In genomic region chr14:7026781-7027749, GRCm38 (mm10) we compare ENCODE assay signal across 8 mouse cellular contexts. TPM values are rescaled to one million over a fixed set of nuclear protein-coding genes. Genes with fewer than 3 reads are reported as not detected.
DNase-seq lines count a peak whose midpoint lies in the region; ATAC-seq and TF ChIP-seq lines count a peak whose summit lies in the region.
"Not testable (repeated sequence)": the region's sequence is repeated elsewhere in the genome, so short reads cannot be mapped to it uniquely, and the experiment has no call there.
"Had no signal": no experiment of that assay in that cellular context is flagged by ENCODE, and none has a peak within 500 bp of the region (broad histone marks: within the 10 kb centered on the region; RNA-seq: fewer than 3 reads in every experiment).

TSS of gene Gm10406 (minus strand) at chr14:7027449.

- ATAC-seq in forebrain, postnatal 0 days; kidney, embryonic 16.5 days (ENCODE audit: low FRiP score, low TSS enrichment); limb, embryonic 11.5 days (ENCODE audit: insufficient number of reproducible peaks, low FRiP score, low TSS enrichment, low read depth); midbrain, embryonic 11.5 days (ENCODE audit: low FRiP score): not testable (repeated sequence)

- H3K27me3 ChIP-seq in forebrain, postnatal 0 days (ENCODE audit: insufficient read depth, low read length); kidney, embryonic 16.5 days (ENCODE audit: insufficient read depth, low read length); limb, embryonic 11.5 days (ENCODE audit: control insufficient read depth, insufficient read depth, low read length); midbrain, embryonic 11.5 days (ENCODE audit: control insufficient read depth, insufficient read depth, low read length): not testable (repeated sequence)

- intact Hi-C loops in heart, postnatal 10 days (cut with DNase I): not testable (repeated sequence)

- H3K27ac ChIP-seq in forebrain, postnatal 0 days (ENCODE audit: low read depth, low read length); kidney, embryonic 16.5 days (ENCODE audit: low read length); limb, embryonic 11.5 days (replicated peaks; ENCODE audit: low read depth, low read length); midbrain, embryonic 11.5 days (ENCODE audit: low read depth, low read length): not testable (repeated sequence)

- H3K9ac ChIP-seq in forebrain, postnatal 0 days: peak within 1 kb of the TSS; percentile 66
- peak within 1 kb of the TSS; percentile 53 for H3K9ac ChIP-seq in kidney, embryonic 16.5 days (replicated peaks; ENCODE audit: low read length)
- H3K9ac ChIP-seq in limb, embryonic 11.5 days (ENCODE audit: low read length): peak within 1 kb of the TSS; percentile 57
- peak within 1 kb of the TSS; percentile 62 for H3K9ac ChIP-seq in midbrain, embryonic 11.5 days (ENCODE audit: low read length)

- H3K4me3 ChIP-seq in forebrain, postnatal 0 days (ENCODE audit: low read depth, low read length): peak within 1 kb of the TSS; percentile 41
- peak within 1 kb of the TSS; percentile 46 for H3K4me3 ChIP-seq in kidney, embryonic 16.5 days (ENCODE audit: low read length)
- peak within 1 kb of the TSS; percentile 38 for H3K4me3 ChIP-seq in limb, embryonic 11.5 days (ENCODE audit: low read depth, low read length)
- H3K4me3 ChIP-seq in midbrain, embryonic 11.5 days (ENCODE audit: low read depth, low read length): peak within 1 kb of the TSS; percentile 41

- H3K36me3 ChIP-seq in forebrain, postnatal 0 days (ENCODE audit: insufficient read depth); kidney, embryonic 16.5 days (ENCODE audit: insufficient read depth, low read length); limb, embryonic 11.5 days (ENCODE audit: control insufficient read depth, insufficient read depth, low read length); midbrain, embryonic 11.5 days (ENCODE audit: control insufficient read depth, insufficient read depth, low read length): not testable (repeated sequence)

- WGBS in forebrain, postnatal 0 days: 2% methylated on average over 34 of the region's 70 CpGs
- WGBS in kidney, embryonic 16.5 days: 1% methylated on average over 49 of the region's 70 CpGs
- WGBS in limb, embryonic 11.5 days: 1% methylated on average over 41 of the region's 70 CpGs
- 1% methylated on average over 44 of the region's 70 CpGs for WGBS in midbrain, embryonic 11.5 days

- not testable (repeated sequence) for H3K9me3 ChIP-seq in forebrain, postnatal 0 days (ENCODE audit: low read length); kidney, embryonic 16.5 days (ENCODE audit: low read length); limb, embryonic 11.5 days (ENCODE audit: control insufficient read depth, low read length); midbrain, embryonic 11.5 days (ENCODE audit: control insufficient read depth, low read length)

- not testable (repeated sequence) for H3K4me1 ChIP-seq in forebrain, postnatal 0 days (ENCODE audit: insufficient read depth); kidney, embryonic 16.5 days (ENCODE audit: insufficient read depth, low read length); limb, embryonic 11.5 days (ENCODE audit: control insufficient read depth, insufficient read depth, low read length); midbrain, embryonic 11.5 days (ENCODE audit: control insufficient read depth, insufficient read depth, low read length)

- 0 out of 2 replicates have a peak, but pooled peaks have one; percentile 39 for TF ChIP-seq CTCF in forebrain, postnatal 0 days (IDR thresholded peaks at IDR 0.05; ENCODE audit: low read depth)

- H3K4me2 ChIP-seq in forebrain, postnatal 0 days (ENCODE audit: low read depth): peak within 1 kb of the TSS; percentile 90
- H3K4me2 ChIP-seq in kidney, embryonic 16.5 days (replicated peaks; ENCODE audit: low read depth, low read length): peak within 1 kb of the TSS; percentile 77
- peak within 1 kb of the TSS; percentile 65 for H3K4me2 ChIP-seq in limb, embryonic 11.5 days (ENCODE audit: low read depth, severe bottlenecking)
- H3K4me2 ChIP-seq in midbrain, embryonic 11.5 days: peak within 1 kb of the TSS; percentile 65

- DNase-seq in cerebellum, adult 18-20 months: peak; percentile 1 to 2
- peak; percentile 50 for DNase-seq in forebrain, postnatal 0 days
- peak; percentile 51 to 53 for DNase-seq in heart, postnatal 10 days
- peak; percentile 48 for DNase-seq in limb, embryonic 11.5 days (ENCODE audit: low spot score)
- peak; percentile 89 for DNase-seq in midbrain, embryonic 11.5 days (ENCODE audit: low spot score, missing footprints)
- peak; percentile 10 for DNase-seq in right cerebral cortex, postnatal 14 days

RNA-seq across cellular contexts. Expression of gene Gm10406, which starts in this region (rescaled TPM):
- total RNA-seq in forebrain, postnatal 0 days (2014; rRNA removed): 3.9 and 6.5 TPM in 2 replicates
- 5.4 and 6.8 TPM in 2 replicates for polyA plus RNA-seq in forebrain, postnatal 0 days (2015; fragmentation: Nextera tagmentation; extraction: Ambion mirVana)
- under 1 TPM; 0.40 to 0.57 TPM for total RNA-seq in heart, postnatal 10 days (2021)
- polyA plus RNA-seq in kidney, embryonic 16.5 days (2015; fragmentation: Nextera tagmentation; extraction: Ambion mirVana): 0.57 and 0.64 TPM in 2 replicates
- 0.26 and 1.1 TPM in 2 replicates for polyA plus RNA-seq in limb, embryonic 11.5 days (2014; fragmentation: Nextera tagmentation; extraction: Ambion mirVana)
- polyA plus RNA-seq in midbrain, embryonic 11.5 days (2014; fragmentation: Nextera tagmentation; extraction: Ambion mirVana): 1.0 and 1.7 TPM in 2 replicates
- total RNA-seq: megakaryocyte-erythroid progenitor cell, adult 5-6 weeks had no signal

Comparison
In these comparisons a context has a peak if more than half of its experiments do, and no peak if none do; other contexts are left out.
1. Peak in DNase-seq in heart, postnatal 10 days; RNA of the gene not detected or under 1 TPM.
2. DNase-seq: peak in every context shown above with its lines; median percentile 89 in midbrain, embryonic 11.5 days; 52 in heart, postnatal 10 days; 50 in forebrain, postnatal 0 days; 48 in limb, embryonic 11.5 days; 10 in right cerebral cortex, postnatal 14 days; 2 in cerebellum, adult 18-20 months.